Mouse (Mus musculus): ENCODE results near the gene Lat2. TPM values are rescaled to one million over a fixed set of nuclear protein-coding genes. Genes with fewer than 3 reads are reported as not detected.

The Lat2 gene
- total RNA-seq, 2 experiments from 2014 or later = 4.3 to 4.4 TPM

Small RNA genes lying within 50 kb of the gene (microRNA-seq; reads per million reads assigned to microRNA genes)
- gene Mir7228 = not detected

Other genes starting within 250 kb of the Lat2 start
- gene Gtf2ird1, start 158.3 kb downstream of the Lat2 start, total RNA-seq (2021) = 100 to 1,000 TPM in 1 of 2 experiments, 10 to 100 TPM in 1; 93.5 to 104 TPM
- 10 to 100 TPM; 24.7 to 29.6 TPM for gene Clip2, start 62.6 kb downstream of the Lat2 start, total RNA-seq (2021)
- under 1 TPM in 1 of 2 experiments, not detected in 1; 0.20 TPM for gene Syna, start 54.9 kb downstream of the Lat2 start, total RNA-seq (2021)
- 10 to 100 TPM; 81.0 to 85.3 TPM for gene Rfc2, start 33.7 kb downstream of the Lat2 start, total RNA-seq (2021)
- 100 to 1,000 TPM; 336 to 353 TPM for gene Eif4h, start 24.5 kb upstream of the Lat2 start, total RNA-seq (2021)
- 10 to 100 TPM; 31.1 to 32.3 TPM for gene Limk1, start 73.6 kb upstream of the Lat2 start, total RNA-seq (2021)
- 100 to 1,000 TPM; 192 to 231 TPM for gene Eln, start 132.3 kb upstream of the Lat2 start, total RNA-seq (2021)

All from adrenal gland, postnatal 4 days (tissue).